Mouse (Mus musculus): ENCODE data around the gene Txnrd3. TPM values are rescaled to one million over a fixed set of nuclear protein-coding genes. Genes with fewer than 3 reads are reported as not detected.

Gene Txnrd3
- total and polyA plus RNA-seq, 3 experiments, result 6.1 to 8.6 (median 8.0) TPM

- Histone ChIP-seq H3K27ac (ENCODE audit: insufficient read depth, low read depth) (no peak overlapping the region), H3K4me3 (replicated peaks in 1 of 3; ENCODE audit: low read depth in 2 of 3, low read length in 2 of 3, poor library complexity in 1 of 3) (no peak overlapping the region), H3K4me2 (ENCODE audit: insufficient read depth, low read depth, poor library complexity, severe bottlenecking) (no peak overlapping the region), H3K4me1 (ENCODE audit: control insufficient read depth in 1 of 2, insufficient read depth in 2 of 2) (no peaks in the 10 kb centered on the region), H3K9me3 (replicated peaks; ENCODE audit: low read length) (no peaks in the 10 kb centered on the region), H3K36me3 (replicated peaks in 1 of 2; ENCODE audit: control insufficient read depth in 1 of 2, insufficient read depth in 1 of 2, low read length in 1 of 2) (no peaks in the 10 kb centered on the region), H3K9ac (ENCODE audit: insufficient read depth, low read depth) (no peak overlapping the region), H3K27me3 (replicated peaks) (no peaks in the 10 kb centered on the region), H3K79me2 (replicated peaks; ENCODE audit: control insufficient read depth, extremely low read depth, insufficient read depth, poor library complexity, severe bottlenecking) (no peaks in the 10 kb centered on the region)
- in situ Hi-C loops (cut with MboI; ENCODE audit: low pct_ligation_motif_present, low pct_unique_long_range_greater_than_20kb, low sequenced_read_pairs), result no loop called here
- dilution Hi-C loops (cut with MboI; ENCODE audit: extremely low pct_ligation_motif_present, extremely low pct_unique_long_range_greater_than_20kb, low sequenced_read_pairs), result no loop called here
- DNase-seq (ENCODE audit: extremely low read depth), result peak; percentile 27
- TF ChIP-seq CHD1 (IDR thresholded peaks at IDR 0.05; ENCODE audit: low read depth, low read length), result no peak
- peak; percentile 63 for TF ChIP-seq SMC3 (IDR thresholded peaks at IDR 0.05; ENCODE audit: low read depth, low read length)
- TF ChIP-seq RAD21 (IDR thresholded peaks at IDR 0.05; ENCODE audit: low read depth, low read length), result peak; percentile 38
- TF ChIP-seq ZC3H11A (IDR thresholded peaks at IDR 0.05; ENCODE audit: low read depth, low read length), result no peak
- TF ChIP-seq CTCF (conservative IDR thresholded peaks at IDR 0.05 in 1 of 2, IDR thresholded peaks at IDR 0.05 in 1 of 2; ENCODE audit: low read depth in 2 of 2, low read length in 2 of 2), result peak; percentile 39 to 66; a peak in 3 of 4 replicates
- TF ChIP-seq MAZ (IDR thresholded peaks at IDR 0.05; ENCODE audit: low read depth, low read length), result no peak
These were observed 35.8 kb upstream of the Txnrd3 start for GRCm38 (mm10) chr6:89607999-89608398.

GRCm38 (mm10) chr6:89613336-89614106 is 30.3 kb upstream of the Txnrd3 start:
- dilution Hi-C loops (cut with MboI; ENCODE audit: extremely low pct_ligation_motif_present, extremely low pct_unique_long_range_greater_than_20kb, low sequenced_read_pairs), result no loop called here
- no peak overlapping the region for H3K4me3 ChIP-seq (replicated peaks in 1 of 3; ENCODE audit: low read depth in 2 of 3, low read length in 2 of 3, poor library complexity in 1 of 3)

GRCm38 (mm10) chr6:89614107-89614471 is 29.7 kb upstream of the Txnrd3 start:
- no peak overlapping the region for H3K4me2 ChIP-seq (ENCODE audit: insufficient read depth, low read depth, poor library complexity, severe bottlenecking)
- no peak overlapping the region for H3K27ac ChIP-seq (ENCODE audit: insufficient read depth, low read depth)
- dilution Hi-C loops (cut with MboI; ENCODE audit: extremely low pct_ligation_motif_present, extremely low pct_unique_long_range_greater_than_20kb, low sequenced_read_pairs) (no loop called here), in situ Hi-C loops (cut with MboI; ENCODE audit: low pct_ligation_motif_present, low pct_unique_long_range_greater_than_20kb, low sequenced_read_pairs) (no loop called here)
- H3K79me2 ChIP-seq (replicated peaks; ENCODE audit: control insufficient read depth, extremely low read depth, insufficient read depth, poor library complexity, severe bottlenecking), result no peaks in the 10 kb centered on the region
- H3K4me1 ChIP-seq (ENCODE audit: control insufficient read depth in 1 of 2, insufficient read depth in 2 of 2), result peaks cover 2 to 6% of the 10 kb centered on the region in 2 experiments; a peak in 3 of 4 replicates
- no peaks in the 10 kb centered on the region for H3K9me3 ChIP-seq (replicated peaks; ENCODE audit: low read length)
- no peaks in the 10 kb centered on the region for H3K36me3 ChIP-seq (replicated peaks in 1 of 2; ENCODE audit: control insufficient read depth in 1 of 2, insufficient read depth in 1 of 2, low read length in 1 of 2)
- H3K9ac ChIP-seq (ENCODE audit: insufficient read depth, low read depth), result no peak overlapping the region
- H3K4me3 ChIP-seq (replicated peaks in 1 of 3; ENCODE audit: low read depth in 2 of 3, low read length in 2 of 3, poor library complexity in 1 of 3), result no peak overlapping the region
- TF ChIP-seq ELF1 (IDR thresholded peaks at IDR 0.05; ENCODE audit: low read depth, low read length), result no peak
- TF ChIP-seq MAFK (IDR thresholded peaks at IDR 0.05; ENCODE audit: insufficient replicate concordance, low read length), result no peak
- TF ChIP-seq E2F4 (IDR thresholded peaks at IDR 0.05; ENCODE audit: insufficient replicate concordance, low read depth, low read length), result no peak
- no peak for TF ChIP-seq CHD1 (IDR thresholded peaks at IDR 0.05; ENCODE audit: low read depth, low read length)
- DNase-seq (ENCODE audit: extremely low read depth), result no peak
- peaks cover 15% of the 10 kb centered on the region for H3K27me3 ChIP-seq (replicated peaks)

More at GRCm38 (mm10) chr6:89613336-89614106, 30.3 kb upstream of the Txnrd3 start:
- TF ChIP-seq SMC3 (IDR thresholded peaks at IDR 0.05; ENCODE audit: low read depth, low read length) (no peak), BHLHE40 (IDR thresholded peaks at IDR 0.05; ENCODE audit: low read depth, low read length) (no peak), KAT2A (IDR thresholded peaks at IDR 0.05; ENCODE audit: insufficient replicate concordance, low read length) (no peak), ELF1 (IDR thresholded peaks at IDR 0.05; ENCODE audit: low read depth, low read length) (no peak), TCF12 (IDR thresholded peaks at IDR 0.05; ENCODE audit: low read depth, low read length) (no peak), NELFE (IDR thresholded peaks at IDR 0.05; ENCODE audit: low read depth, low read length) (no peak)
- in situ Hi-C loops (cut with MboI; ENCODE audit: low pct_ligation_motif_present, low pct_unique_long_range_greater_than_20kb, low sequenced_read_pairs), result no loop called here
- Histone ChIP-seq H3K4me2 (ENCODE audit: insufficient read depth, low read depth, poor library complexity, severe bottlenecking) (no peak overlapping the region), H3K4me1 (ENCODE audit: control insufficient read depth in 1 of 2, insufficient read depth in 2 of 2) (peaks cover 2 to 6% of the 10 kb centered on the region in 2 experiments; a peak in 3 of 4 replicates), H3K27me3 (replicated peaks) (peaks cover 15% of the 10 kb centered on the region), H3K9ac (ENCODE audit: insufficient read depth, low read depth) (no peak overlapping the region), H3K27ac (ENCODE audit: insufficient read depth, low read depth) (no peak overlapping the region), H3K9me3 (replicated peaks; ENCODE audit: low read length) (no peaks in the 10 kb centered on the region), H3K79me2 (replicated peaks; ENCODE audit: control insufficient read depth, extremely low read depth, insufficient read depth, poor library complexity, severe bottlenecking) (no peaks in the 10 kb centered on the region), H3K36me3 (replicated peaks in 1 of 2; ENCODE audit: control insufficient read depth in 1 of 2, insufficient read depth in 1 of 2, low read length in 1 of 2) (no peaks in the 10 kb centered on the region)
- no peak for DNase-seq (ENCODE audit: extremely low read depth)

All from CH12.LX (cell line).